Mouse (Mus musculus): ENCODE data around the gene Pemt. TPM values are rescaled to one million over a fixed set of nuclear protein-coding genes. Genes with fewer than 3 reads are reported as not detected.

Gene Pemt
- 7.8 and 8.7 TPM in 2 replicates for polyA plus RNA-seq (2016; fragmentation: Nextera tagmentation; extraction: Ambion mirVana)

- peak; percentile 96 for DNase-seq (ENCODE audit: low spot score)
- Histone ChIP-seq H3K4me1 (peaks cover 7% of the 10 kb centered on the region), H3K27ac (replicated peaks) (peak within 1 kb of the TSS; percentile 90), H3K27me3 (replicated peaks; ENCODE audit: low read depth, poor library complexity, severe bottlenecking) (0 out of 2 replicates have a peak, but pooled peaks cover 2% of the 10 kb centered on the region), H3K36me3 (replicated peaks) (no peaks in the 10 kb centered on the region), H3K9me3 (no peaks in the 10 kb centered on the region), H3K4me3 (peak within 1 kb of the TSS; percentile 61)
- under 1% methylated on average over 44 of the region's 44 CpGs for WGBS
Observed at GRCm38 (mm10) chr11:60046058-60046735, at the start of gene Pemt. Gene Pemt, minus strand, starts transcription at chr11:60046489.

- no peaks in the 10 kb centered on the region for H3K9me3 ChIP-seq
- peaks cover 15% of the 10 kb centered on the region; the same call in 1 of the 2 replicates for H3K27me3 ChIP-seq (replicated peaks; ENCODE audit: low read depth, poor library complexity, severe bottlenecking)
- peak overlapping the region; percentile 55 for H3K27ac ChIP-seq (replicated peaks)
- H3K4me1 ChIP-seq: peaks cover 51% of the 10 kb centered on the region
- 36% methylated on average over 9 of the region's 9 CpGs for WGBS
- H3K4me3 ChIP-seq: no peak overlapping the region
- no peaks in the 10 kb centered on the region for H3K36me3 ChIP-seq (replicated peaks)
- peak; percentile 34 for DNase-seq (ENCODE audit: low spot score)
Observed at GRCm38 (mm10) chr11:60094909-60095810, 48.9 kb upstream of the Pemt start.

- peaks cover 15% of the 10 kb centered on the region; the same call in 1 of the 2 replicates for H3K27me3 ChIP-seq (replicated peaks; ENCODE audit: low read depth, poor library complexity, severe bottlenecking)
- H3K4me3 ChIP-seq: no peak overlapping the region
- no peaks in the 10 kb centered on the region for H3K9me3 ChIP-seq
- peaks cover 51% of the 10 kb centered on the region for H3K4me1 ChIP-seq
- no peaks in the 10 kb centered on the region for H3K36me3 ChIP-seq (replicated peaks)
- 45% methylated on average over 7 of the region's 7 CpGs for whole genome bisulfite sequencing
- DNase-seq (ENCODE audit: low spot score): no peak
- peak overlapping the region; percentile 55 for H3K27ac ChIP-seq (replicated peaks)
Observed at GRCm38 (mm10) chr11:60093984-60094587, 47.8 kb upstream of the Pemt start.

GRCm38 (mm10) chr11:60093227-60093626 lies 46.9 kb upstream of the Pemt start:
- H3K4me3 ChIP-seq: no peak overlapping the region
- no peak overlapping the region for H3K27ac ChIP-seq (replicated peaks)
- peaks cover 59% of the 10 kb centered on the region for H3K4me1 ChIP-seq
- H3K9me3 ChIP-seq: no peaks in the 10 kb centered on the region
- no peak for DNase-seq (ENCODE audit: low spot score)
- no peaks in the 10 kb centered on the region for H3K36me3 ChIP-seq (replicated peaks)
- peaks cover 15% of the 10 kb centered on the region; the same call in 1 of the 2 replicates for H3K27me3 ChIP-seq (replicated peaks; ENCODE audit: low read depth, poor library complexity, severe bottlenecking)

- DNase-seq (ENCODE audit: low spot score): no peak
- no peak overlapping the region for H3K4me3 ChIP-seq
- H3K9me3 ChIP-seq: no peaks in the 10 kb centered on the region
- WGBS: 71% methylated on average over 7 of the region's 7 CpGs
- H3K36me3 ChIP-seq (replicated peaks): no peaks in the 10 kb centered on the region
- H3K27ac ChIP-seq (replicated peaks): no peak overlapping the region
- H3K27me3 ChIP-seq (replicated peaks; ENCODE audit: low read depth, poor library complexity, severe bottlenecking): peaks cover 15% of the 10 kb centered on the region; the same call in 1 of the 2 replicates
- H3K4me1 ChIP-seq: peaks cover 59% of the 10 kb centered on the region
Observed at GRCm38 (mm10) chr11:60091422-60091761, 45.1 kb upstream of the Pemt start.

GRCm38 (mm10) chr11:60090696-60091421 lies 44.6 kb upstream of the Pemt start:
- 71% methylated on average over 5 of the region's 5 CpGs for WGBS
- no peak for DNase-seq (ENCODE audit: low spot score)
- H3K4me1 ChIP-seq: peaks cover 53% of the 10 kb centered on the region

GRCm38 (mm10) chr11:60088947-60089346 lies 42.7 kb upstream of the Pemt start:
- peak; percentile 53 for DNase-seq (ENCODE audit: low spot score)
- H3K27me3 ChIP-seq (replicated peaks; ENCODE audit: low read depth, poor library complexity, severe bottlenecking): peaks cover 8% of the 10 kb centered on the region; the same call in 1 of the 2 replicates

More at GRCm38 (mm10) chr11:60090696-60091421, 44.6 kb upstream of the Pemt start:
- Histone ChIP-seq H3K27ac (replicated peaks) (0 out of 2 replicates have a peak overlapping the region, but pooled peaks have one; percentile 35), H3K4me3 (no peak overlapping the region), H3K9me3 (no peaks in the 10 kb centered on the region), H3K36me3 (replicated peaks) (no peaks in the 10 kb centered on the region), H3K27me3 (replicated peaks; ENCODE audit: low read depth, poor library complexity, severe bottlenecking) (peaks cover 15% of the 10 kb centered on the region; the same call in 1 of the 2 replicates)

GRCm38 (mm10) chr11:60086676-60087075 lies 40.4 kb upstream of the Pemt start:
- H3K4me1 ChIP-seq: peaks cover 15% of the 10 kb centered on the region
- WGBS: 78% methylated on average over 1 of the region's 1 CpGs
- H3K36me3 ChIP-seq (replicated peaks): no peaks in the 10 kb centered on the region
- H3K27ac ChIP-seq (replicated peaks): no peak overlapping the region
- no peaks in the 10 kb centered on the region for H3K9me3 ChIP-seq
- H3K4me3 ChIP-seq: no peak overlapping the region
- no peak for DNase-seq (ENCODE audit: low spot score)
- no peaks in the 10 kb centered on the region for H3K27me3 ChIP-seq (replicated peaks; ENCODE audit: low read depth, poor library complexity, severe bottlenecking)

More at GRCm38 (mm10) chr11:60088947-60089346, 42.7 kb upstream of the Pemt start:
- Histone ChIP-seq H3K4me1 (peaks cover 34% of the 10 kb centered on the region), H3K9me3 (no peaks in the 10 kb centered on the region), H3K27ac (replicated peaks) (no peak overlapping the region), H3K36me3 (replicated peaks) (no peaks in the 10 kb centered on the region), H3K4me3 (no peak overlapping the region)
- 57% methylated on average over 4 of the region's 4 CpGs for WGBS

GRCm38 (mm10) chr11:60084589-60084988 lies 38.3 kb upstream of the Pemt start:
- H3K4me3 ChIP-seq: no peak overlapping the region
- WGBS: 44% methylated on average over 2 of the region's 2 CpGs
- H3K27ac ChIP-seq (replicated peaks): no peak overlapping the region

GRCm38 (mm10) chr11:60076790-60077189 lies 30.5 kb upstream of the Pemt start:
- Histone ChIP-seq H3K36me3 (replicated peaks) (no peaks in the 10 kb centered on the region), H3K27me3 (replicated peaks; ENCODE audit: low read depth, poor library complexity, severe bottlenecking) (no peaks in the 10 kb centered on the region), H3K4me3 (no peak overlapping the region), H3K9me3 (no peaks in the 10 kb centered on the region), H3K27ac (replicated peaks) (no peak overlapping the region), H3K4me1 (no peaks in the 10 kb centered on the region)
- DNase-seq (ENCODE audit: low spot score): peak; percentile 67
- WGBS: 15% methylated on average over 4 of the region's 4 CpGs

More at GRCm38 (mm10) chr11:60084589-60084988, 38.3 kb upstream of the Pemt start:
- peak; percentile 72 for DNase-seq (ENCODE audit: low spot score)
- no peaks in the 10 kb centered on the region for H3K27me3 ChIP-seq (replicated peaks; ENCODE audit: low read depth, poor library complexity, severe bottlenecking)
- no peaks in the 10 kb centered on the region for H3K36me3 ChIP-seq (replicated peaks)
- H3K4me1 ChIP-seq: peaks cover 11% of the 10 kb centered on the region
- no peaks in the 10 kb centered on the region for H3K9me3 ChIP-seq

- DNase-seq (ENCODE audit: low spot score): no peak
- Histone ChIP-seq H3K4me3 (no peak overlapping the region), H3K9me3 (no peaks in the 10 kb centered on the region), H3K27ac (replicated peaks) (no peak overlapping the region), H3K27me3 (replicated peaks; ENCODE audit: low read depth, poor library complexity, severe bottlenecking) (no peaks in the 10 kb centered on the region), H3K36me3 (replicated peaks) (no peaks in the 10 kb centered on the region), H3K4me1 (0 out of 2 replicates have a peak, but pooled peaks cover 2% of the 10 kb centered on the region)
- WGBS: 78% methylated on average over 3 of the region's 3 CpGs
Observed at GRCm38 (mm10) chr11:60076183-60076582, 29.9 kb upstream of the Pemt start.
